Mouse (Mus musculus): ENCODE results near the gene Tmem179b. TPM values are rescaled to one million over a fixed set of nuclear protein-coding genes. Genes with fewer than 3 reads are reported as not detected.
"Not testable (repeated sequence)": the region's sequence is repeated elsewhere in the genome, so short reads cannot be mapped to it uniquely, and the experiment has no call there.

The Tmem179b gene
- polyA plus RNA-seq, 1 experiment from 2014 or later: 60.0 TPM

GRCm38 (mm10) chr19:8738911-8739310 is 35.4 kb downstream of the Tmem179b start:
- Histone ChIP-seq H3K4me3 (no peak overlapping the region), H3K27ac (no peak overlapping the region), H3K27me3 (ENCODE audit: insufficient read depth, poor library complexity, severe bottlenecking) (no peaks in the 10 kb centered on the region), H3K4me1 (peaks cover 26% of the 10 kb centered on the region), H3K9me3 (no peaks in the 10 kb centered on the region), H3K36me3 (peaks cover 49% of the 10 kb centered on the region)
- DNase-seq (ENCODE audit: low spot score): no peak
- 88% methylated on average over 7 of the region's 7 CpGs for WGBS

GRCm38 (mm10) chr19:8736160-8736467 is 38.2 kb downstream of the Tmem179b start:
- H3K27me3 ChIP-seq (ENCODE audit: insufficient read depth, poor library complexity, severe bottlenecking): no peaks in the 10 kb centered on the region
- H3K4me3 ChIP-seq: peak overlapping the region; percentile 94
- peaks cover 15% of the 10 kb centered on the region for H3K4me1 ChIP-seq
- H3K27ac ChIP-seq: peak overlapping the region; percentile 89
- peaks cover 38% of the 10 kb centered on the region for H3K36me3 ChIP-seq
- no peak for DNase-seq (ENCODE audit: low spot score)
- WGBS: 2% methylated on average over 11 of the region's 11 CpGs
- H3K9me3 ChIP-seq: no peaks in the 10 kb centered on the region

GRCm38 (mm10) chr19:8735389-8736159 is 38.7 kb downstream of the Tmem179b start, which contains the start of gene Wdr74:
Gene Wdr74, plus strand, starts transcription at chr19:8735827.
- peaks cover 35% of the 10 kb centered on the region for H3K36me3 ChIP-seq
- peaks cover 9% of the 10 kb centered on the region for H3K4me1 ChIP-seq
- WGBS: under 1% methylated on average over 32 of the region's 32 CpGs
- no peaks in the 10 kb centered on the region for H3K9me3 ChIP-seq
- DNase-seq (ENCODE audit: low spot score): peak; percentile 95
- H3K27ac ChIP-seq: peak within 1 kb of the TSS; percentile 89
- H3K27me3 ChIP-seq (ENCODE audit: insufficient read depth, poor library complexity, severe bottlenecking): no peaks in the 10 kb centered on the region
- H3K4me3 ChIP-seq: peak within 1 kb of the TSS; percentile 94

DNA sequence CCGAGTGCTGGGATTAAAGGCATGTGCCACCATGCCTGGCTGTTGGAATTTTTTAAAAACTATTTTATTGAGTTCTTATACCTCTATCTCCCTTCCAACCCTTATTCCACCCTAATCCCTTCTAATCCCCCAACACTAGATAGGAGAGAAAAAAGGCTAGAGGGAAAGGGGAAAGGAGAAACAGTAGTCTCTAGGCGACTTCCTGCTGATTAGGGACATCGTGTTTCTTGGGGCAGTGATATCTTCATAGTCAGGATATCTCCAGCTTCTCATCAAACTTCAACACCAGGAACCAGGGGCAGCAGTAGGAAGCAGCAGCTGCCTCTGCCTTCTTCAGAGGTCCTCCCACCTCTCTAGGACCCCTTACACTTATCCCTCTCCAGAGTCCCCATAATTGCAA is 39.9 kb downstream of the Tmem179b start:
- 61% methylated on average over 3 of the region's 3 CpGs for WGBS
- Histone ChIP-seq H3K27ac (no peak overlapping the region), H3K9me3 (no peaks in the 10 kb centered on the region), H3K4me3 (no peak overlapping the region), H3K36me3 (peaks cover 23% of the 10 kb centered on the region), H3K27me3 (ENCODE audit: insufficient read depth, poor library complexity, severe bottlenecking) (no peaks in the 10 kb centered on the region), H3K4me1 (peaks cover 6% of the 10 kb centered on the region; the same call in 1 of the 2 replicates)
- DNase-seq (ENCODE audit: low spot score): no peak

- 50% methylated on average over 3 of the region's 3 CpGs for WGBS
- DNase-seq (ENCODE audit: low spot score): peak; percentile 45
- H3K9me3 ChIP-seq; H3K4me3 ChIP-seq; H3K27me3 ChIP-seq (ENCODE audit: insufficient read depth, poor library complexity, severe bottlenecking); H3K4me1 ChIP-seq; H3K27ac ChIP-seq: not testable (repeated sequence)
- H3K36me3 ChIP-seq: peaks cover 31% of the 10 kb centered on the region
Observed at GRCm38 (mm10) chr19:8728335-8729099, 45.8 kb downstream of the Tmem179b start.

DNA sequence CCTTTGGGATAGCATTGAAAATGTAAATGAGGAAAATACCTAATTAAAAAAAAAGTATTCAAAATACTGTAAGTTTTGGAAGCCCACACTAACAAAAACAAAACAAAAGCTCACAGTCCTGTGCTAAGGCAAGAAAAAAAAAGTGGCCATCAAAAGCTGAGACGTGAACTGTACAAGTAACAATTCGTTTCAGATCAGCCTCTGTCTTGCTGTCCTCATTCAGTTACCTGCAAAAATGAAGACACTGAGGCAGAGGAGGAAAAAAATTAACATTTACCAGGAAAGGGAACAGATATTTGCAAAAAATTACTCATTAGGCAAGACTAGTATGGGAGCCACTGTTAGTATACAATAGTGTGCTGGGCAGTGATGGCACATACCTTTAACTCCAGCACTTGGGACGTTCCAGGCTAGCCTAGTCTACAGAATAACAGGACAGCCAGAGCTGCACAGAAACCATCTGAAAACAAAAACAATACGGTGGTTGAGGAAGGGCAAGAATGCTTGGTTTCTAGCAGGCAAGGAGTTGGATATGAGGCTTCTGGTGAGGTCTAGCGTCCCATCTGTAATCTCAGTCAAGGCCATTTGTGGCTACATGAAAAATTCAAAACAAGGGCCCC is 46.7 kb downstream of the Tmem179b start:
- H3K4me3 ChIP-seq: no peak overlapping the region
- peaks cover 5% of the 10 kb centered on the region; the same call in 1 of the 2 replicates for H3K4me1 ChIP-seq
- no peaks in the 10 kb centered on the region for H3K9me3 ChIP-seq
- H3K36me3 ChIP-seq: peaks cover 31% of the 10 kb centered on the region
- no peak overlapping the region for H3K27ac ChIP-seq
- 24% methylated on average over 5 of the region's 5 CpGs for WGBS
- no peak for DNase-seq (ENCODE audit: low spot score)
- H3K27me3 ChIP-seq (ENCODE audit: insufficient read depth, poor library complexity, severe bottlenecking): no peaks in the 10 kb centered on the region

DNA sequence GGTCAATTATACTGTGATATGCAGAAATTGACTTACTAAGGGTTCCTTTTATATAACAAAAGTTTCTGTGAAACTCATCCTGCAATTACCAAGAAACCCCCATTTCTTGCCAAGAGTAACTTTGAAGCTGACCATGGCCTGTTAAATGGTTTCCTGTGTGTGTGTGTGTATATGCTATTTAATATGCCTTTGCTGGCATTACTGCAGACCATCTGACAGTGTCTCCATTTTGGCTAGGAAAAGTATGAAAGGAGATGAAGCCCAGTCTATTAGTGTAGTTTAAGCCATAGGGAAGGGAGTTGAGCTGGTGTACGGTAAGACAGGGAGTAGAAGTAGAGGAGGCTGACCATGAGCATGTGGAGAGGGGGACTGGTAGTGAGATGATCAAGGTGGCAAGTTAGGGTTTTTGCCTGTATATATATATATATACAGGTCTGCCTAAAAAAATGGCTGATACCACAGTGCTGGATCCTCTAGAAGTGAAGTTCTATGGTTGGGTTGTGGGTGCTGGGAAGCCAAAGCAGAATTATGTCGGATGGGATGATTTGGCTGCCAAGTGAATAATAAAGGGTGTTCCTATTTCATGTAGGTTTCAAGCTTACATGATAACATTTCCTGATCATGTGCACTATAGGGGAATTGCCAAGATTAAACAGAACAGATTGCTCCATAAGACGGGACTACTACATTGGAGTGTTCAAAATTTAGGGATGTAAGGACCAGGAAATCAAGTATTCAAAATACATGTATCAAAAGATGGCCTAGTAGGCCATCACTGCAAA is 47.5 kb downstream of the Tmem179b start:
- WGBS: 25% methylated on average over 3 of the region's 3 CpGs
- Histone ChIP-seq H3K4me1 (peaks cover 11% of the 10 kb centered on the region), H3K36me3 (peaks cover 31% of the 10 kb centered on the region), H3K27me3 (ENCODE audit: insufficient read depth, poor library complexity, severe bottlenecking) (no peaks in the 10 kb centered on the region), H3K4me3 (0 out of 2 replicates have a peak overlapping the region, but pooled peaks have one; percentile 1), H3K27ac (no peak overlapping the region), H3K9me3 (no peaks in the 10 kb centered on the region)
- no peak for DNase-seq (ENCODE audit: low spot score)

- no peaks in the 10 kb centered on the region for H3K9me3 ChIP-seq
- no peak overlapping the region for H3K27ac ChIP-seq
- H3K4me3 ChIP-seq: peak overlapping the region; percentile 69
- no peak for DNase-seq (ENCODE audit: low spot score)
- peaks cover 31% of the 10 kb centered on the region for H3K36me3 ChIP-seq
- H3K4me1 ChIP-seq: peaks cover 11% of the 10 kb centered on the region
- WGBS: 64% methylated on average over 4 of the region's 4 CpGs
- H3K27me3 ChIP-seq (ENCODE audit: insufficient read depth, poor library complexity, severe bottlenecking): no peaks in the 10 kb centered on the region
Observed at GRCm38 (mm10) chr19:8725081-8725613, 49.1 kb downstream of the Tmem179b start.

GRCm38 (mm10) chr19:8724392-8724791 is 49.9 kb downstream of the Tmem179b start:
- no peak for DNase-seq (ENCODE audit: low spot score)
- WGBS: 7% methylated on average over 2 of the region's 2 CpGs
- H3K27me3 ChIP-seq (ENCODE audit: insufficient read depth, poor library complexity, severe bottlenecking): no peaks in the 10 kb centered on the region
- H3K4me3 ChIP-seq: peak overlapping the region; percentile 69
- peaks cover 31% of the 10 kb centered on the region for H3K36me3 ChIP-seq
- H3K9me3 ChIP-seq: no peaks in the 10 kb centered on the region
- peaks cover 11% of the 10 kb centered on the region for H3K4me1 ChIP-seq
- H3K27ac ChIP-seq: peak overlapping the region; percentile 93

- Histone ChIP-seq H3K4me1 (peaks cover 11% of the 10 kb centered on the region), H3K27ac (peak overlapping the region; percentile 93), H3K9me3 (no peaks in the 10 kb centered on the region), H3K27me3 (ENCODE audit: insufficient read depth, poor library complexity, severe bottlenecking) (no peaks in the 10 kb centered on the region), H3K4me3 (peak overlapping the region; percentile 69), H3K36me3 (peaks cover 31% of the 10 kb centered on the region)
- DNase-seq (ENCODE audit: low spot score): no peak
- WGBS: under 1% methylated on average over 20 of the region's 20 CpGs
Observed at GRCm38 (mm10) chr19:8723574-8724346, 50.5 kb downstream of the Tmem179b start.

DNA sequence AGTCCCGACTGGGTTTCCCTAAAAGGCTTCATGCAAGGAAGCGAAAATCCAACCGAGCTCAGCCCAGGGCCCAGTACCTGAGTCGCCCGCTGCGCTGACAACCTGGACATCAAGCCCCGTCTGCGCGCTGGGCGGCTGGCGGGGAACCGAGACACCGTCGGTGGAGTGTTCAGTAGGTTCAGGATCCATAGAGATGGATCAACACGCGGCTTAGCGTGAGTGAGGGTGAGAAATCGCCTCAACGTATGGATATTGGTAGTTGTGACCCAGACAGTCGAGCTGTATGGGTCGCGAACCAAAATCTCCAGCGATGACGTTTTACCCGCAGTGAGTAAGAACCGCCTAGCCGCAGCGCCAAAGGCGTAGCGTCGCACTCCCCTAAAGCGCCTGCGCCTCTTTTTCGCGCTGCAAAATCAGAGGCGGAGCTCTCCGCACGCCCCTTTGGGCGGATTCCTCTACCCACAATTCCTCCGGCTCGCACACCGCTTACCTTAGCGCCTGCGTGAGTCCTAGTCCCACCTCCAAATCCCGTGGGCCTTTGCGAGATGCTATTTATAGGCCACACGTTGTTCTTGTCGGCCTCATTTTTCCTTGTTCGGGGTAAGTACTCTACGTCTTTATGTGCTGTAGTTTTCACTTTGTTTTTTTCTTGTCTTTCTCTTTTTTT is 51.2 kb downstream of the Tmem179b start, which contains the start of gene Slc3a2:
Gene Slc3a2 (minus strand): TSS at position 463 of the 667 bp plus-strand sequence.
- no peaks in the 10 kb centered on the region for H3K27me3 ChIP-seq (ENCODE audit: insufficient read depth, poor library complexity, severe bottlenecking)
- peak within 1 kb of the TSS; percentile 69 for H3K4me3 ChIP-seq
- DNase-seq (ENCODE audit: low spot score): peak; percentile 99
- peaks cover 31% of the 10 kb centered on the region for H3K36me3 ChIP-seq
- H3K27ac ChIP-seq: peak within 1 kb of the TSS; percentile 93
- H3K4me1 ChIP-seq: peaks cover 11% of the 10 kb centered on the region
- WGBS: under 1% methylated on average over 50 of the region's 50 CpGs
- H3K9me3 ChIP-seq: no peaks in the 10 kb centered on the region

Measured in heart, embryonic 10.5 days (tissue).